Mouse (Mus musculus): ENCODE data around the gene Pef1. TPM values are rescaled to one million over a fixed set of nuclear protein-coding genes. Genes with fewer than 3 reads are reported as not detected.
A peak's percentile ranks its signal among the peaks of the same experiment; 100 is the strongest.

Pef1 gene
- polyA plus RNA-seq, 1 experiment from 2014 or later = 70.4 TPM

DNA sequence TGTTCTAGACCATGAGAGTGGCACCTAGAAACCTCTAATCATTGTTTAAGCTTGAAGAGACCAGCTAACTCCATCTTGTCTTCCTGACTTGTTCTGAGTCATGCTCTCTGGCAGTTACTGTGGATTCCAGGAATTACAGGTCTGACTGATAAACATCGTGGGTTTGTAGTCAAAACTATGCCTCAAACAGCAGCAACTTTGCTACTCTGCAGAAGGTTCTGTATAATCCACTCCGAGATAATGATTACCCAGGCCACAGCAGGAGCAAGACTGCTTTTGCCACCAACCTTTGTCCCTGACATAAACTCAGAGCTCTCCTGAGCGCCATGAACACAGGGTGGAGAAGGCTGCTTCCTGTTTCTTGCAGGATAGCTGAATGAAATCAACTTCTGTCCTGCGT lies 2.2 kb downstream of the Pef1 start:
- no peak for ATAC-seq (replicated peaks; ENCODE audit: low FRiP score, low TSS enrichment, low read depth)
- H3K9ac ChIP-seq (ENCODE audit: low read length) = no peak overlapping the region
- no peaks in the 10 kb centered on the region for H3K36me3 ChIP-seq (ENCODE audit: control insufficient read depth, insufficient read depth, low read length)
- peak overlapping the region; percentile 17; the same call in 1 of the 2 replicates for H3K27ac ChIP-seq (ENCODE audit: low read depth)
- H3K4me3 ChIP-seq (ENCODE audit: low read depth, low read length) = no peak overlapping the region
- 0 out of 2 replicates have a peak, but pooled peaks cover 2% of the 10 kb centered on the region for H3K9me3 ChIP-seq (ENCODE audit: control insufficient read depth, low read length)
- DNase-seq (ENCODE audit: low spot score) = no peak
- 62% methylated on average over 4 of the region's 4 CpGs for WGBS
- peaks cover 29% of the 10 kb centered on the region for H3K4me1 ChIP-seq (replicated peaks; ENCODE audit: control insufficient read depth, insufficient read depth, low read length)
- no peaks in the 10 kb centered on the region for H3K27me3 ChIP-seq (replicated peaks; ENCODE audit: control insufficient read depth, insufficient read depth, low read length)
- H3K4me2 ChIP-seq (ENCODE audit: low read length) = no peak overlapping the region

DNA sequence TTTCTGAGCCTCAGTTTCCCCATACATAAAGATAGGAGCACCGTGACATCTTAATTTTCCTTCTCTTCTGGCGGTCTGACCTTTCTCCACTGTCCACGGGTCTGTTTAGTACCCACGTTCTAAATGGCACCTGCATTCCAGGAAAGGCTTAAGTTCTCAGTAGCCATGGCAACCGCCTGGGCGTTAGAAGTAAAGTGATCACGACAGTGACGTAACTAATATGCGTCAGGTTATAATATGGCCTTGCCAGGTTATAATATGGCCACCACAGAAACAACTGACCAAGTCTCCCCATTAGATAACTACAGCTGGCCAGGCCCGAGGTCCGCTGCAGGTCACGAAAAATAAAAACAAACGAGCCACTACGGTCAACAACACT lies 4.7 kb downstream of the Pef1 start:
- ATAC-seq (replicated peaks; ENCODE audit: low FRiP score, low TSS enrichment, low read depth) = peak; percentile 64
- no peak for DNase-seq (ENCODE audit: low spot score)
- peak overlapping the region; percentile 75 for H3K4me2 ChIP-seq (ENCODE audit: low read length)
- peak overlapping the region; percentile 67 for H3K27ac ChIP-seq (ENCODE audit: low read depth)
- H3K9me3 ChIP-seq (ENCODE audit: control insufficient read depth, low read length) = 0 out of 2 replicates have a peak, but pooled peaks cover 2% of the 10 kb centered on the region
- H3K9ac ChIP-seq (ENCODE audit: low read length) = peak overlapping the region; percentile 66; the same call in 1 of the 2 replicates
- no peaks in the 10 kb centered on the region for H3K27me3 ChIP-seq (replicated peaks; ENCODE audit: control insufficient read depth, insufficient read depth, low read length)
- peak overlapping the region; percentile 96 for H3K4me3 ChIP-seq (ENCODE audit: low read depth, low read length)
- H3K36me3 ChIP-seq (ENCODE audit: control insufficient read depth, insufficient read depth, low read length) = no peaks in the 10 kb centered on the region
- H3K4me1 ChIP-seq (replicated peaks; ENCODE audit: control insufficient read depth, insufficient read depth, low read length) = peaks cover 16% of the 10 kb centered on the region
- whole genome bisulfite sequencing = 12% methylated on average over 14 of the region's 14 CpGs

DNA sequence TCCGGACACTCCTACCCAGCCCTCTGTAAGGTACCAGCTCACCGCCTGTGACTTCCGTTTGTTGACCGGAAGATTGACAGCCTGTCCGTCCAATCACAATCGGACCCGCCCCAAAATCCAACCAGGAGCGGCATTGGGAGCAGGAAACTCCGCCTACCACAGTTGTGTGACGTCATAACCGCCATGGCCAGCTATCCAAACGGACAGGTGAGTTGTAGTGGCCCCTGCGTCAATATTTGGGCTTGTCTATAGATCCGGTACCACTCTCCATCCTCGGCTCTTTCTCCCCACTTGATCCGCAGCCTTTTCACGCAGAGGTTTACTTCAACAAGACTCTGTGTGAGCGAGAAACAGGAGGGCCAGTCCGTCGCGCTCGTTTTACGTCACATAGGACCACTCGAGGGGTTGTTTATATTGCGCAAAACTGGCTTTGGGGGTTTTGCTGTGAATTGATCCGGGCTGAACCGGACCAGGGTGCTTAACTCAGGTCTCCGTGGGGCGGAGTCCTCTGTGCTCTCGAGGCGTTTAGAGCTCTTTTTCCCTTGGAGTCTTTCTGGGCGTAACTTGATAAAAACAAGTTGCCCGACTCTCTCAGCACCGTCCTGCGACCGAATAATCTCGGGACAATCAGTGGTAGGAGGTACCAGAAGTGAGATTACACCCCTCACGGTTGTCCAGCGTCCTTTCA lies 5.2 kb downstream of the Pef1 start:
- peak overlapping the region; percentile 96 for H3K4me3 ChIP-seq (ENCODE audit: low read depth, low read length)
- peak overlapping the region; percentile 75 for H3K4me2 ChIP-seq (ENCODE audit: low read length)
- DNase-seq (ENCODE audit: low spot score) (peak; percentile 100), ATAC-seq (replicated peaks; ENCODE audit: low FRiP score, low TSS enrichment, low read depth) (peak; percentile 93)
- H3K27me3 ChIP-seq (replicated peaks; ENCODE audit: control insufficient read depth, insufficient read depth, low read length) = no peaks in the 10 kb centered on the region
- 0 out of 2 replicates have a peak, but pooled peaks cover 2% of the 10 kb centered on the region for H3K9me3 ChIP-seq (ENCODE audit: control insufficient read depth, low read length)
- H3K9ac ChIP-seq (ENCODE audit: low read length) = peak overlapping the region; percentile 66
- no peaks in the 10 kb centered on the region for H3K36me3 ChIP-seq (ENCODE audit: control insufficient read depth, insufficient read depth, low read length)
- WGBS = under 1% methylated on average over 39 of the region's 39 CpGs
- H3K4me1 ChIP-seq (replicated peaks; ENCODE audit: control insufficient read depth, insufficient read depth, low read length) = peaks cover 12% of the 10 kb centered on the region
- peak overlapping the region; percentile 67 for H3K27ac ChIP-seq (ENCODE audit: low read depth)

DNA sequence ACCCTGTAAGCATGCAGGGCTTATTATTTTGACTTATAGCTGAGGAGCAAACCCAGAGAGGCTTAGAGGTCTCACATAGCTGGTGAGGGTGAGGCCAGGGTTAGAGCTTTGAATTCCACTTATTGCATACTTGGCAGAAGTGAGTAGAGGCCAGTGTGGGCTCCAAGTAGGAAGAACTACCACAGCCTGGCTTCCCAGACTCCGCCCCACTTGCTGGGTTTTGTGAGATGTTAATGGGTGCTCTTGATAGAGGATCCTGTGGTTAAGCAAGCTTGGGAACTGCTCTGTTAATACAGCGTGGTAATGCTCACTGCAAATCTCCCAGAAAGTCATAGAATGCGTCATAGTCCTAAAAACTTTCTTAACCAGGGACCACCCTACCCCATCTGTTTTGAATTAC lies 6.6 kb downstream of the Pef1 start:
- Histone ChIP-seq H3K4me2 (ENCODE audit: low read length) (no peak overlapping the region), H3K4me1 (replicated peaks; ENCODE audit: control insufficient read depth, insufficient read depth, low read length) (peaks cover 12% of the 10 kb centered on the region), H3K9me3 (ENCODE audit: control insufficient read depth, low read length) (no peaks in the 10 kb centered on the region), H3K27me3 (replicated peaks; ENCODE audit: control insufficient read depth, insufficient read depth, low read length) (no peaks in the 10 kb centered on the region), H3K27ac (ENCODE audit: low read depth) (no peak overlapping the region), H3K36me3 (ENCODE audit: control insufficient read depth, insufficient read depth, low read length) (0 out of 2 replicates have a peak, but pooled peaks cover 7% of the 10 kb centered on the region), H3K9ac (ENCODE audit: low read length) (no peak overlapping the region), H3K4me3 (ENCODE audit: low read depth, low read length) (no peak overlapping the region)
- 89% methylated on average over 3 of the region's 3 CpGs for WGBS
- no peak for DNase-seq (ENCODE audit: low spot score)
- ATAC-seq (replicated peaks; ENCODE audit: low FRiP score, low TSS enrichment, low read depth) = no peak

DNA sequence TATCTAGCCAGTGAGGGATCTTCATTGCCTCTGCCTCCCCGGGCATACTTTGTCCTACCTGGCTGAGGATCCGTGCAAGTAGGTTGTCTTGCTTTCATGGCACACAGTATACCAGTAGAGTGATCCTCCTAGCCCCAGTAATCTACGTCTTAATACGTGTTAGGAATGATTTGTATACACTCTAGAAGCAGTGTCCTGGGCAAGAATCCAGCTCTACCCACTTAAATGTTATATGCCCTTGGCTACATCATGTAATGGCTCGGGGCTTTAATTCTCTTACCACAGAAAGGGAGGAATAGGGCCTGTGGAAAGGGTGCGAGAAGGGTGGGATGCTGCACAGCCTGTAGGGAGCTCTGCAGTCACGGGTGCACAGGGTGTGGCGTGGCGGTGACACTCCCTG lies 7.3 kb downstream of the Pef1 start:
- ATAC-seq (replicated peaks; ENCODE audit: low FRiP score, low TSS enrichment, low read depth) = no peak

DNA sequence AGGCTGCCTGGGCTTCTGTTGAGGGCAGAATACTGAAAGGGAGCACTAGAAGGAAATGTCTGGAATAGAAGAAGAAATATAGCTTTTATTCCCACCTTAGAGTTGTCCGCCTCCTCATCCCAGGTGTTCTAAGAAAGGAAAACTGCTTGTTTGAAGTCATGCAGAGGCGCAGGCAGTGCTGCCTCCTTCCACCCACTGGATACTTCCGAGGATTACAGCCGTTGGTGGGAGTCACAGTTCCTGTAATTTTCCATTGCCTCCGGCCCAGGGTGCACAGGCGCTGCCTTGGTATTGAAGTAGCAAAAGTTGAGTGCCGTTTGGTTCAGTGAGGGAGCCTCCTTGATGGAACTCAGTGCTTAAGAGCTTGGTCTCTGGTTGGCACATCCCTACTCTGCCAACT lies 7.7 kb downstream of the Pef1 start:
- no peak for DNase-seq (ENCODE audit: low spot score)
- H3K27me3 ChIP-seq (replicated peaks; ENCODE audit: control insufficient read depth, insufficient read depth, low read length) = no peaks in the 10 kb centered on the region
- H3K4me3 ChIP-seq (ENCODE audit: low read depth, low read length) = no peak overlapping the region
- no peak overlapping the region for H3K27ac ChIP-seq (ENCODE audit: low read depth)
- H3K36me3 ChIP-seq (ENCODE audit: control insufficient read depth, insufficient read depth, low read length) = 0 out of 2 replicates have a peak, but pooled peaks cover 7% of the 10 kb centered on the region
- peaks cover 12% of the 10 kb centered on the region for H3K4me1 ChIP-seq (replicated peaks; ENCODE audit: control insufficient read depth, insufficient read depth, low read length)
- no peak overlapping the region for H3K4me2 ChIP-seq (ENCODE audit: low read length)
- 86% methylated on average over 7 of the region's 7 CpGs for WGBS
- ATAC-seq (replicated peaks; ENCODE audit: low FRiP score, low TSS enrichment, low read depth) = no peak
- no peaks in the 10 kb centered on the region for H3K9me3 ChIP-seq (ENCODE audit: control insufficient read depth, low read length)
- H3K9ac ChIP-seq (ENCODE audit: low read length) = no peak overlapping the region

More for the DNA sequence above, 7.3 kb downstream of the Pef1 start:
- H3K9me3 ChIP-seq (ENCODE audit: control insufficient read depth, low read length) = no peaks in the 10 kb centered on the region
- peaks cover 12% of the 10 kb centered on the region for H3K4me1 ChIP-seq (replicated peaks; ENCODE audit: control insufficient read depth, insufficient read depth, low read length)
- no peak overlapping the region for H3K9ac ChIP-seq (ENCODE audit: low read length)
- no peak overlapping the region for H3K4me3 ChIP-seq (ENCODE audit: low read depth, low read length)
- 0 out of 2 replicates have a peak, but pooled peaks cover 7% of the 10 kb centered on the region for H3K36me3 ChIP-seq (ENCODE audit: control insufficient read depth, insufficient read depth, low read length)
- no peak overlapping the region for H3K27ac ChIP-seq (ENCODE audit: low read depth)
- DNase-seq (ENCODE audit: low spot score) = no peak
- no peaks in the 10 kb centered on the region for H3K27me3 ChIP-seq (replicated peaks; ENCODE audit: control insufficient read depth, insufficient read depth, low read length)
- no peak overlapping the region for H3K4me2 ChIP-seq (ENCODE audit: low read length)
- 84% methylated on average over 9 of the region's 9 CpGs for WGBS

DNA sequence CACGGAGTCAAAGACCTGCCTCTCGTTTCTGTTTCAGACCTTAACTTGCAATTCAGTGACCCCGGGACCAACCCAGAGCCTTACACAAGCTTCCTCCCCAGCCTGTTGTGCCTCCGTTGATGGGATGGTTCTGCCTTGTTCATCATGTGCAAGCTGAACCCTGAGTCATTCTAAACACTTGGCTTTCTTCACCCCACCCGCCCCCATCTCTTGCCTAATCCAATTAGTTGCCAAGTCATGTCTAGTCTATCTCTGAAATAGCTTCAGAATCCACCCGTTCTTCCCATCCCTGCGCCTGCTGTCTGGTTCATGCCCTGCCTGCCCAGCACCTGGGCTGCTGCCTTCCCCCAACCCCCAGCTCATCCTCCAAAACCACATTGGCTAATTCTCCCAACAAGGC lies 9.9 kb downstream of the Pef1 start:
- 68% methylated on average over 7 of the region's 7 CpGs for WGBS
- DNase-seq (ENCODE audit: low spot score) (no peak), ATAC-seq (replicated peaks; ENCODE audit: low FRiP score, low TSS enrichment, low read depth) (no peak)
- Histone ChIP-seq H3K9ac (ENCODE audit: low read length) (no peak overlapping the region), H3K4me2 (ENCODE audit: low read length) (no peak overlapping the region), H3K27ac (ENCODE audit: low read depth) (no peak overlapping the region), H3K27me3 (replicated peaks; ENCODE audit: control insufficient read depth, insufficient read depth, low read length) (no peaks in the 10 kb centered on the region), H3K9me3 (ENCODE audit: control insufficient read depth, low read length) (no peaks in the 10 kb centered on the region), H3K36me3 (ENCODE audit: control insufficient read depth, insufficient read depth, low read length) (0 out of 2 replicates have a peak, but pooled peaks cover 12% of the 10 kb centered on the region), H3K4me1 (replicated peaks; ENCODE audit: control insufficient read depth, insufficient read depth, low read length) (peaks cover 8% of the 10 kb centered on the region), H3K4me3 (ENCODE audit: low read depth, low read length) (no peak overlapping the region)

DNA sequence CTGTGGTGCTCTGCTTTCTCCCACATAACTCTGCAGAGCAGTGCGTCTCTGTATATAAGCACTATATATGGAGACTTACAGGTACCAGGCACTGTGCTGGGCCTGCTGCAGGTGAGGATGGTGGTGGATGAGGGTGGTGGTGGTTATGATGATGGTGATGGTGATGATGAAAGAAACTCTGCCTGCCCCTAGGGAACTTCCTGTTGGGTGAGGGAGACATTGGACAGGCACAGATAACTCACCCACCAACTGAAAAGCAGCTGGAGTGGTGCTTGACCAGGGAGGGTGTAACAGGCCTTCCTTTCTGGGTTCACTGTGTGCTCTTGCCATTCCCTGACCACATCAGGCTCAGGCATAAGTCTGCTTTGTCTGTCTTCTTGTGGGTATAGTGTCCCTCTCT lies 10.4 kb downstream of the Pef1 start:
- H3K9ac ChIP-seq (ENCODE audit: low read length) = no peak overlapping the region
- H3K4me3 ChIP-seq (ENCODE audit: low read depth, low read length) = no peak overlapping the region
- ATAC-seq (replicated peaks; ENCODE audit: low FRiP score, low TSS enrichment, low read depth) = no peak
- 0 out of 2 replicates have a peak, but pooled peaks cover 12% of the 10 kb centered on the region for H3K36me3 ChIP-seq (ENCODE audit: control insufficient read depth, insufficient read depth, low read length)
- no peaks in the 10 kb centered on the region for H3K27me3 ChIP-seq (replicated peaks; ENCODE audit: control insufficient read depth, insufficient read depth, low read length)
- H3K27ac ChIP-seq (ENCODE audit: low read depth) = no peak overlapping the region
- 94% methylated on average over 1 of the region's 1 CpGs for WGBS
- DNase-seq (ENCODE audit: low spot score) = no peak
- H3K9me3 ChIP-seq (ENCODE audit: control insufficient read depth, low read length) = no peaks in the 10 kb centered on the region
- H3K4me2 ChIP-seq (ENCODE audit: low read length) = no peak overlapping the region
- H3K4me1 ChIP-seq (replicated peaks; ENCODE audit: control insufficient read depth, insufficient read depth, low read length) = peaks cover 8% of the 10 kb centered on the region

DNA sequence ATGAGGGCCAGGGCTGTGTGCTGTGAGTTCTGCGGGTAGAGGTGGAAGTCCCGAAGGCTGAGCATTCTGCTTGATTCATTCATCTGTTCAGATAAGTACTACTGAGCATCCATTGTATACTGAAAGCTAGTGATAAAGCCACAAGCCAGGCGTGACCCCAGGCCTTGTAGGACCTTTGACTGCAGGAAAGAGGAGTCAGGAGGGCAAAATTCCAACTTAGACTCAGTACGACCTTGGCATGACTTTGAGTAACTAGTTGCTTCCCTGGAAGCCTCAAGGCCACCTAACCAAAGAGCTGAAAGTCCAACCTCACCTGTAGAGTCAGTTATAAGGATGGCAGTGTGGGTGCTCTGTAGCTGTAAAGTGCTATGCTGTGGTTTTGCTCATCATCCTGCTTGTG lies 18.4 kb downstream of the Pef1 start:
- Histone ChIP-seq H3K27me3 (replicated peaks; ENCODE audit: control insufficient read depth, insufficient read depth, low read length) (no peaks in the 10 kb centered on the region), H3K9me3 (ENCODE audit: control insufficient read depth, low read length) (no peaks in the 10 kb centered on the region), H3K36me3 (ENCODE audit: control insufficient read depth, insufficient read depth, low read length) (peaks cover 47% of the 10 kb centered on the region)

More for the DNA sequence above, 18.4 kb downstream of the Pef1 start:
- no peak for ATAC-seq (replicated peaks; ENCODE audit: low FRiP score, low TSS enrichment, low read depth)
- Histone ChIP-seq H3K27ac (ENCODE audit: low read depth) (no peak overlapping the region), H3K4me1 (replicated peaks; ENCODE audit: control insufficient read depth, insufficient read depth, low read length) (no peaks in the 10 kb centered on the region), H3K4me2 (ENCODE audit: low read length) (no peak overlapping the region), H3K4me3 (ENCODE audit: low read depth, low read length) (no peak overlapping the region), H3K9ac (ENCODE audit: low read length) (no peak overlapping the region)
- no peak for DNase-seq (ENCODE audit: low spot score)
- 85% methylated on average over 4 of the region's 4 CpGs for WGBS

Data from intestine, embryonic 14.5 days (tissue).